Mouse (Mus musculus): ENCODE results near the gene Tpmt.

DNA sequence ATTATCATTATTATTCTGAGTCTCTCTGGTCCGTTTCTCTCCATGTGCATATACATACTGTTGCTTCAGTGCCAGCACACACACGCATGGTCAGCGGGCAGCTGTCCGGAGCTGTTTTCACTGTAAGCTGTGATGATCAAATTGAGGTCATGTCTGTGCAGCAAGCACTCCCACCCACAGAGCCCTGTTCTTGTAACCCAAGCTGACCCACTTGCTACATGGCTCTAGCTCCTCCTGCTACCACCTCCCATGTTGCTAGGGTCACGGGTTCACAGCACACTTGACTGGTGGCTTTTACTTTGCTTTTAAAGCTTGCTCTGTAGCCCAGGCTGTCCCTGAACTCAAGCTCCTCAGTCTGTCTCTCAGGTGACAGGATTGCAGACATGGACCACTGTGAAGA is 27.9 kb upstream of the Tpmt start:
- no peak for TF ChIP-seq CTCF (IDR thresholded peaks at IDR 0.05; ENCODE audit: borderline replicate concordance, insufficient read depth, low read length)
- TF ChIP-seq POLR2A (IDR thresholded peaks at IDR 0.05; ENCODE audit: low read depth, low read length): no peak
